ENCODE assay signal across 11 mouse cellular contexts in the genomic region with DNA sequence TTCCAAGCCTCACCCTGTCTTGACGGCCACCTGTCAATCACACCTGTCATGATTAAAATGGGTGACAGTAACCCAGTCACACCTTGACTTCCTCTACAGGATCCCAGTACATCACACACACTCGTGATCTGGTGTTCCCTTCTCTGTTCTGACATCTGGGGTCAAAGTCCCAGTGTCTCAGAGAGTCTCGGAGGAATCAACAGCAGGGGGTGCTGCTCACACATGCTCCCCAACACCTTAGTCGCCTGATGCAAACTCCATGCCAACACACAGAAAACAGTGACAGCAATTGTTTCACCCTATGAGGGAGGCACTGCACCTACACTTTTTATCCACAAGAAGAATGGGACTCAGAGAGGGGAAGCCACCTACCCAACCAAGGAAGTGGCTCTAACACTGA. TPM values are rescaled to one million over a fixed set of nuclear protein-coding genes. Genes with fewer than 3 reads are reported as not detected.
DNase-seq lines count a peak whose midpoint lies in the region; ATAC-seq and TF ChIP-seq lines count a peak whose summit lies in the region.
"Had no signal": no experiment of that assay in that cellular context is flagged by ENCODE, and none has a peak within 500 bp of the region (broad histone marks: within the 10 kb centered on the region; RNA-seq: fewer than 3 reads in every experiment).

No protein-coding gene starts in this region.

- no peaks in the 10 kb centered on the region for H3K9me3 ChIP-seq in forebrain, postnatal 0 days (ENCODE audit: low read length)
- H3K9me3 ChIP-seq in forebrain, embryonic 11.5 days (ENCODE audit: control insufficient read depth, low read length), result no peaks in the 10 kb centered on the region
- H3K9me3 ChIP-seq: embryonic facial prominence, embryonic 15.5 days; megakaryocyte, embryonic 14.5 days had no signal

- no peak overlapping the region for H3K27ac ChIP-seq in forebrain, postnatal 0 days (ENCODE audit: low read depth, low read length)
- H3K27ac ChIP-seq in forebrain, embryonic 11.5 days (ENCODE audit: low read depth, low read length), result no peak overlapping the region
- H3K27ac ChIP-seq in spleen, adult 2 months (ENCODE audit: insufficient read depth, low read length), result no peak overlapping the region
- H3K27ac ChIP-seq: embryonic facial prominence, embryonic 15.5 days had no signal

- TF ChIP-seq POLR2A in spleen, adult 2 months (IDR thresholded peaks at IDR 0.05; ENCODE audit: low read depth, low read length), result no peak

- H3K4me3 ChIP-seq in forebrain, postnatal 0 days (ENCODE audit: low read depth, low read length), result no peak overlapping the region
- H3K4me3 ChIP-seq in forebrain, embryonic 11.5 days (ENCODE audit: low read depth, low read length), result no peak overlapping the region
- H3K4me3 ChIP-seq in spleen, adult 2 months (ENCODE audit: extremely low read depth, insufficient read depth, insufficient read length), result no peak overlapping the region
- H3K4me3 ChIP-seq: embryonic facial prominence, embryonic 15.5 days; megakaryocyte, embryonic 14.5 days had no signal

- peak; percentile 34; the same call in 1 of the 2 replicates for TF ChIP-seq CTCF in forebrain, postnatal 0 days (IDR thresholded peaks at IDR 0.05; ENCODE audit: low read depth)
- TF ChIP-seq CTCF in spleen, adult 2 months (IDR thresholded peaks at IDR 0.05; ENCODE audit: extremely low read depth, insufficient read depth, insufficient read length, insufficient replicate concordance), result peak; percentile 12; the same call in 1 of the 2 replicates

- H3K36me3 ChIP-seq in forebrain, postnatal 0 days (ENCODE audit: insufficient read depth), result no peaks in the 10 kb centered on the region
- no peaks in the 10 kb centered on the region for H3K36me3 ChIP-seq in forebrain, embryonic 11.5 days (ENCODE audit: control insufficient read depth, insufficient read depth, low read length)
- no peaks in the 10 kb centered on the region for H3K36me3 ChIP-seq in spleen, adult 2 months (ENCODE audit: control insufficient read depth, insufficient read depth, low read length)
- H3K36me3 ChIP-seq: embryonic facial prominence, embryonic 15.5 days had no signal

- peaks cover 11% of the 10 kb centered on the region for H3K4me1 ChIP-seq in forebrain, postnatal 0 days (ENCODE audit: insufficient read depth)
- 0 out of 2 replicates have a peak, but pooled peaks cover 3% of the 10 kb centered on the region for H3K4me1 ChIP-seq in forebrain, embryonic 11.5 days (replicated peaks; ENCODE audit: control insufficient read depth, insufficient read depth, low read length)
- H3K4me1 ChIP-seq in spleen, adult 2 months (ENCODE audit: control insufficient read depth, insufficient read depth, insufficient read length), result peaks cover 4% of the 10 kb centered on the region; the same call in 1 of the 2 replicates

- H3K27me3 ChIP-seq in forebrain, postnatal 0 days (ENCODE audit: insufficient read depth, low read length), result no peaks in the 10 kb centered on the region
- H3K27me3 ChIP-seq in forebrain, embryonic 11.5 days (ENCODE audit: control insufficient read depth, insufficient read depth, low read length), result no peaks in the 10 kb centered on the region
- no peaks in the 10 kb centered on the region for H3K27me3 ChIP-seq in spleen, adult 2 months (ENCODE audit: control insufficient read depth, insufficient read depth, low read length)
- H3K27me3 ChIP-seq: embryonic facial prominence, embryonic 15.5 days had no signal

- H3K9ac ChIP-seq in forebrain, postnatal 0 days, result no peak overlapping the region
- no peak overlapping the region for H3K9ac ChIP-seq in forebrain, embryonic 11.5 days (ENCODE audit: low read length)
- H3K9ac ChIP-seq: embryonic facial prominence, embryonic 15.5 days had no signal

- H3K4me2 ChIP-seq in forebrain, postnatal 0 days (ENCODE audit: low read depth), result no peak overlapping the region
- H3K4me2 ChIP-seq in forebrain, embryonic 11.5 days (ENCODE audit: low read depth, low read length, severe bottlenecking), result no peak overlapping the region
- H3K4me2 ChIP-seq: embryonic facial prominence, embryonic 15.5 days had no signal

- intact Hi-C loops in left cerebral cortex, postnatal 25 days (cut with DNase I), result loop anchor here (10.0 kb wide), 1 partner anchor 185 kb away; the partner anchor contains the start of gene Cfap20

- WGBS in forebrain, postnatal 0 days, result 64% methylated on average over 4 of the region's 4 CpGs
- 58% methylated on average over 4 of the region's 4 CpGs for WGBS in forebrain, embryonic 11.5 days
- 39% methylated on average over 4 of the region's 4 CpGs for WGBS in spleen, adult 2 months

- no peak for DNase-seq in forebrain, postnatal 0 days
- no peak for DNase-seq in forebrain, embryonic 11.5 days (ENCODE audit: low spot score)
- DNase-seq in spleen, adult 2 months (ENCODE audit: low read depth in 1 of 2, low spot score in 2 of 2), result peak; percentile 30 to 34
- DNase-seq in spleen, postnatal 14 days (ENCODE audit: low spot score in 2 of 2), result no peak
- peak; percentile 38 to 51 for DNase-seq in kidney, postnatal 4 days
- DNase-seq in thymus, postnatal 4 days, result peak; percentile 77
- no peak for DNase-seq in embryo, embryonic 11 days
- DNase-seq in left cerebral cortex, postnatal 25 days (ENCODE audit: low spot score in 2 of 2), result no peak
- DNase-seq: heart, adult 18-20 months had no signal

- ATAC-seq in forebrain, postnatal 0 days, result no peak
- no peak for ATAC-seq in forebrain, embryonic 11.5 days (replicated peaks; ENCODE audit: low FRiP score)

RNA-seq across cellular contexts. Expression of gene Kifc3, which starts 47.2 kb away (rescaled TPM):
- 53.9 and 54.1 TPM in 2 replicates for total RNA-seq in forebrain, postnatal 0 days (2014; rRNA removed)
- polyA plus RNA-seq in forebrain, postnatal 0 days (2015; fragmentation: Nextera tagmentation; extraction: Ambion mirVana), result 32.7 and 33.2 TPM in 2 replicates
- polyA plus RNA-seq in forebrain, embryonic 11.5 days (2014; fragmentation: Nextera tagmentation; extraction: Ambion mirVana), result 5.5 and 5.9 TPM in 2 replicates
- 9.8 and 14.3 TPM in 2 replicates for polyA plus RNA-seq in spleen, adult 2 months (2012; rRNA removed)
- 10 to 100 TPM; 52.6 to 53.0 TPM for total RNA-seq in left cerebral cortex, postnatal 25 days (2021)

RNA-seq across cellular contexts. Expression of gene Cngb1, which starts 56.5 kb away (rescaled TPM):
- 0.33 and 0.85 TPM in 2 replicates for total RNA-seq in forebrain, postnatal 0 days (2014; rRNA removed)
- 0.47 and 1.2 TPM in 2 replicates for polyA plus RNA-seq in forebrain, postnatal 0 days (2015; fragmentation: Nextera tagmentation; extraction: Ambion mirVana)
- 0.17 and 0.33 TPM in 2 replicates for polyA plus RNA-seq in forebrain, embryonic 11.5 days (2014; fragmentation: Nextera tagmentation; extraction: Ambion mirVana)
- 0.16 and 0.40 TPM in 2 replicates for polyA plus RNA-seq in spleen, adult 2 months (2012; rRNA removed)
- total RNA-seq in left cerebral cortex, postnatal 25 days (2021), result under 1 TPM; 0.48 to 0.53 TPM

Comparison
In these comparisons a context has a peak if more than half of its experiments do, and no peak if none do; other contexts are left out.
1. DNase-seq: peak in spleen, adult 2 months (2 of 2), kidney, postnatal 4 days (2 of 2) and thymus, postnatal 4 days (single experiment); none in forebrain, postnatal 0 days (single experiment), forebrain, embryonic 11.5 days (single experiment), spleen, postnatal 14 days (0 of 2), embryo, embryonic 11 days (single experiment) and left cerebral cortex, postnatal 25 days (0 of 2).